Mouse (Mus musculus) stomach, embryonic 14.5 days (tissue): ENCODE results near the gene Plekhf1. TPM values are rescaled to one million over a fixed set of nuclear protein-coding genes. Genes with fewer than 3 reads are reported as not detected.

Source experiments
- ATAC-seq: fragments of 200-750 bp; cut with Nextera tagmentation; 2 replicates; pipeline ENCODE4 v1.8.0; 2017; ENCODE audit warnings: low read depth, moderate TSS enrichment; ENCODE audit not compliant: insufficient number of reproducible peaks, insufficient read depth, low FRiP score
- H3K27ac ChIP-seq: fragments of 300-500 bp; sonication (generic); 2 replicates; pipeline ENCODE4 v1.5.1; 2014; ENCODE audit warnings: mild to moderate bottlenecking, low read length, moderate library complexity, mixed read lengths
- H3K27me3 ChIP-seq: fragments of 300-500 bp; sonication (generic); 2 replicates; pipeline ENCODE4 v1.6.1; 2014; ENCODE audit warnings: low read length, control low read depth, mixed read lengths; ENCODE audit not compliant: control insufficient read depth, insufficient read depth
- H3K36me3 ChIP-seq: fragments of 300-500 bp; sonication (generic); 2 replicates; pipeline ENCODE4 v1.6.1; 2014; ENCODE audit warnings: mild to moderate bottlenecking, control low read depth, low read length, moderate library complexity, mixed read lengths; ENCODE audit not compliant: control insufficient read depth, insufficient read depth
- H3K4me1 ChIP-seq: fragments of 300-500 bp; sonication (generic); 2 replicates; pipeline ENCODE4 v1.6.1; 2014; ENCODE audit warnings: low read length, control low read depth, mixed read lengths; ENCODE audit not compliant: control insufficient read depth, insufficient read depth
- H3K4me2 ChIP-seq: fragments of 300-500 bp; sonication (generic); replicated peaks from 2 replicates; pipeline ENCODE4 v1.6.1; 2014; ENCODE audit warnings: low read depth, low read length, control low read depth
- H3K4me3 ChIP-seq: fragments of 300-500 bp; sonication (generic); 2 replicates; pipeline ENCODE4 v1.5.1; 2014; ENCODE audit warnings: low read depth, low read length, control low read depth
- H3K9ac ChIP-seq: fragments of 300-500 bp; sonication (generic); replicated peaks from 2 replicates; pipeline ENCODE4 v1.6.1; 2014; ENCODE audit warnings: low read depth, mild to moderate bottlenecking, control low read depth, low read length, moderate library complexity, mixed read lengths
- H3K9me3 ChIP-seq: fragments of 300-500 bp; sonication (generic); 2 replicates; pipeline ENCODE4 v1.6.1; 2016; ENCODE audit warnings: low read depth, low read length, control low read depth; ENCODE audit not compliant: control insufficient read depth
- WGBS: fragments of 180-500 bp; shearing (Covaris S2); extraction: QIAGEN DNeasy Blood & Tissue Kit; methylation state at CpG from one replicate; pipeline ENCODE4 v1.1.7; 2014; 5-methylcytosine and 5-hydroxymethylcytosine counted together
- polyA plus RNA-seq: library from polyadenylated mRNA; unstranded; fragments of >200 nt; fragmentation: Nextera tagmentation; extraction: Ambion mirVana; gene quantifications from 2 replicates; pipeline ENCODE4 v1.2.1, GENCODE M21; 2014

Plekhf1 gene
- polyA plus RNA-seq, 1 experiment from 2014 or later, result 2.8 TPM

DNA sequence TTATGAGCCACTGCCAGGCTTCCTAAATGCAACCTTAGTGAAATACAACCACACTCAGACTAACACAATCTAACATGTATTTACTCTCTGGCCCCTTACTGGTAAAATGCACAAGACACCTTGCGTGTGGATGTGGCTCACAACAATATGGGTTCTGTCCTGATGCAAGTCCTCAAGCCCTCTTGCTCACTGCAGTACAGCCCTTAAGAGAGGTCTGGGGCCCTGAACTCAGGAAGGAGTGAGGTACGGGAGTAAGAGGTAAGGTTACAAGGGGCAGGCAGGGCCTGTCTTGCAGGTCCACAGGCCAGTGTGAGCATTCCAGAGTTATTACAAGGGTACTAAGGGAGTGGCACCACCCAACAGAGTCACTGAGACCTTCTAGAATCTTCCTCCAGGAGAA lies 1.6 kb downstream of the Plekhf1 start:
- Histone ChIP-seq H3K4me3 (no peak overlapping the region), H3K4me1 (peaks cover 5% of the 10 kb centered on the region; the same call in 1 of the 2 replicates), H3K36me3 (no peaks in the 10 kb centered on the region), H3K27me3 (no peaks in the 10 kb centered on the region), H3K4me2 (peak overlapping the region; percentile 79), H3K27ac (no peak overlapping the region), H3K9ac (no peak overlapping the region), H3K9me3 (no peaks in the 10 kb centered on the region)
- 81% methylated on average over 2 of the region's 2 CpGs for WGBS
- ATAC-seq, result no peak

DNA sequence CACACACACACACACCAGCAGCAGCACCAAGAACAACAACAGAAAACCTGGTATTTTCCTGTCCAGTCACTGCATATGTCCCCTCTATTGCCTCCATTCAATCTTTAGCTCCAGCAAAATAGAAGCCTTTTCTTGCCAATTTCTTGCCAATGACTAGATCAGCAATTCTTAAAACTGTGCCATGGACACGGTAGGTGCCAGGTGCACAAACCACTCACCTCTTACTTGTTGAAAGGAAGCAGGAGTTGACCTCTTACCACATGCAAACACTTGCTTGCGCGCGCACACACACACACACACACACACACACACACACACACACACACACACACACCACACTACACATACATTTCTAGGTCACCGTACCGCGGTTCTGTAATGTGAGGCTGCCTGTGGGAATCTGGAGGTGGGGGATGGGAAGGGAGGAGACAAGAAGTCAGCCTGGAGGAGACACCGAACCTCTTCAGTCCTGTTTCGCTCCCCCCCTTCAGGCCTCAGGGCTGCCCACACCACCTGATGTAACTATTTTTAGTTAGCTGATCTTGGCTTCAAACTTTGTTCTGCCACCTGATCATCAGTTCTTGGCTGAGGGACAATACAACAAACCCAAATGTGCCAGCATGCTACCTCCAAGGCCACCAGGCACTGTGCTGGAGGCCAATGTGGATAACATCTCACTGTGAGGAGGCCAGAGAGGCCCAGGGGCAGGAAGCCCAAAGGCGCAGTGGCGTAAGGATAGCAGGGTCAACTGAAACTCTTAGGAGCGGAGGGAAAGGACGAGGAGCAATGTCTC lies 3.0 kb downstream of the Plekhf1 start:
- 85% methylated on average over 13 of the region's 13 CpGs for WGBS
- no peak for ATAC-seq

GRCm38 (mm10) chr7:38220866-38221265 lies 7.0 kb downstream of the Plekhf1 start:
- no peak overlapping the region for H3K4me3 ChIP-seq
- H3K9ac ChIP-seq, result no peak overlapping the region
- no peaks in the 10 kb centered on the region for H3K27me3 ChIP-seq
- ATAC-seq, result no peak
- no peaks in the 10 kb centered on the region for H3K4me1 ChIP-seq
- no peaks in the 10 kb centered on the region for H3K9me3 ChIP-seq
- H3K36me3 ChIP-seq, result no peaks in the 10 kb centered on the region
- no peak overlapping the region for H3K4me2 ChIP-seq
- H3K27ac ChIP-seq, result no peak overlapping the region
- WGBS, result 97% methylated on average over 7 of the region's 7 CpGs

More for the DNA sequence above, 3.0 kb downstream of the Plekhf1 start:
- H3K4me3 ChIP-seq, result no peak overlapping the region
- H3K27ac ChIP-seq, result no peak overlapping the region
- H3K4me1 ChIP-seq, result peaks cover 5% of the 10 kb centered on the region; the same call in 1 of the 2 replicates
- no peaks in the 10 kb centered on the region for H3K27me3 ChIP-seq
- H3K36me3 ChIP-seq, result no peaks in the 10 kb centered on the region
- H3K9me3 ChIP-seq, result no peaks in the 10 kb centered on the region
- no peak overlapping the region for H3K4me2 ChIP-seq
- H3K9ac ChIP-seq, result no peak overlapping the region

DNA sequence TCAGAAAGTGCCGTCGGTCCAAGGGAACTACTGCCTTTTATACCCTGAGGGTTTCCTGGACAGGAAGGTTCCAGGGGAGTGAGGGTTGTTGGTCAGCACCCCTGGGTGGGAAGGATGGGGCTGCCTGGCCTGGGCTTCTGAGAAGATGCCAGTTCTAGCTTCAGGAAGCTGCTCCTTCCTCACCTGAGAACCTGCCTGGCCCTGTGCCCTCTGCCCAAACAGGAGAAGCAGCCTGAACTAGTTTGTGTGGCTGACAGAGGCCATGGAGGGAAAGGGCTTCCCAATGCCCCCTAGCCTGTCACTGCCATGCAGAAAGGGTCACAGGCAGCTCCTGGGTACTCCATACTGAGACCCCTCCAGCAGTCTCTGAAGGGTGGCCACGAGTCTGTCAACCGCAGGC lies 8.3 kb downstream of the Plekhf1 start:
- 87% methylated on average over 4 of the region's 4 CpGs for WGBS
- H3K4me1 ChIP-seq, result no peaks in the 10 kb centered on the region
- no peak for ATAC-seq

DNA sequence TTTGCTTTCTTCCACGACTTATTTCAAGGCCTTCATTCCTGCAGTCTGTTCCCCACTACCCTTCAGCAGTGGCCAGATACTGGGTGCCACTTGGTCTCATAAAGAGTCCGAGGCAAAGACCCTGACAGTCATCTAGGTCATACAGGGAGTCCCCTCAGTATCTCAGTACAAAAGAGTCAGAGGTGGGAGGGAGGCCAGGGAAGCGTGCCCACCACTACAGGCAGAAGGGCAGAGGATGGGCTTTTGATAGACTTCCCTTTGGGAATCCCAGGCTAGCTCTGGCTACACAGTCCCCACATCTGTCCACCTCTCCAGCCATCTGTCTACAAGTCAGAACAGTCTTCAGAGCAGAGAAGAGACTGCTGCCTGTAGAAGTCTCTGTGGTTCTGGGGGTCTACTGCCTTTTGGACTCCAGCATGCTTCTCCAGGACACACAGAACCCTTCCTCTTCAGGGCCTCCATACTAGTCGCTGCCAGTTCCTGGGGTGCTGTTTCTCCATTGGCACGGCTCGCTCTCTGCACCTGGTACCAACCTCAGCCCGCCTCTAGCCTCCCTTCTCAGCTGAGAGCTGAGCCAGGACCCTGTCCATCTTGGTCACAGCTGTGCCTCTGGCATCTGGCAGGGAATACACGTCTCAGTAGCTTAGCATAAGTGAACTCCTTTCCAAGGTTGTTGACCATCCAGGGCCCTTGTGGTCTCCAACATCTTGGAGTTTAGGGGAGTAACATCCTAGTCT lies 9.0 kb downstream of the Plekhf1 start:
- Histone ChIP-seq H3K4me3 (no peak overlapping the region), H3K4me2 (no peak overlapping the region), H3K4me1 (no peaks in the 10 kb centered on the region), H3K9me3 (no peaks in the 10 kb centered on the region), H3K27me3 (no peaks in the 10 kb centered on the region), H3K27ac (no peak overlapping the region), H3K9ac (no peak overlapping the region), H3K36me3 (no peaks in the 10 kb centered on the region)
- 79% methylated on average over 8 of the region's 8 CpGs for WGBS
- ATAC-seq, result no peak

More for the DNA sequence above, 8.3 kb downstream of the Plekhf1 start:
- no peak overlapping the region for H3K4me3 ChIP-seq
- no peaks in the 10 kb centered on the region for H3K9me3 ChIP-seq
- no peak overlapping the region for H3K9ac ChIP-seq
- no peak overlapping the region for H3K27ac ChIP-seq
- H3K27me3 ChIP-seq, result no peaks in the 10 kb centered on the region
- H3K36me3 ChIP-seq, result no peaks in the 10 kb centered on the region
- no peak overlapping the region for H3K4me2 ChIP-seq

DNA sequence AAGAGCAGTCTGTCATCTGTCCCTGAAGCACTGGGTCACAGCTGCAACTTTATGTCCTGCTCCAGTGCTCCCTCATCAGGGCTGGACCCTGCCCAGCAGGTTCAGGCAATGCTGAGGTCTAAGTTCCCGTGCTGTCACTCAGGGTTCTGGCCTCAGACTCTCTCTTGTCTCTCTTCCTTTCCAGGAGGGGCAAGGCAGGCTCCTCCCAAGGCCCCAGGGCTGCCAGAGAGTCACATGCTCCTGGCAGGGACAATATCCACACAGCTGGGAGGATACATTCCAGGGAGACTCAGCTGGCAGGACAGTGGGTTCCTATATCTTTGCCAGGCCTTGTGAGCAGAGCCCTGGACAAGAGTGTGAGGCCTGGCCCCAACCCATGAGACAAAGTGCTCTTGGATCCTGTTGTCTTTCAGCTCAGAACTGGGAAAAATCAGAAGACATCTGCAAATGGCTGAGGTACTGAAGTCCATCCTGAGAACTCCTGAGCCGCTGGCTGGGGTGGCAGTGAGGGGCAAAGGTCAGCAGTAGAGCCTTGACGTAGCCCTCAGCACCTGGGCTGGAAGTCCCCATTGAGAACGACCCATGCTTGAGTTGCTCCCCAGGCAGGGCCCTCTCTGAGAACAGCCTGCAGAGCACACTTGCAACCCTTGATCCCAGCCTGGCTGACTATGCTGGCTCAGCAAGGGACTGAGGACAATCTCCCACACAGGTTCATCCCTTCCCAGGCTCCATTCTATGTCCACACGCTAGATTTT lies 10.2 kb downstream of the Plekhf1 start:
- no peaks in the 10 kb centered on the region for H3K36me3 ChIP-seq
- no peaks in the 10 kb centered on the region for H3K27me3 ChIP-seq
- H3K4me3 ChIP-seq, result no peak overlapping the region
- no peak for ATAC-seq
- no peak overlapping the region for H3K27ac ChIP-seq
- WGBS, result 71% methylated on average over 5 of the region's 5 CpGs
- H3K4me2 ChIP-seq, result no peak overlapping the region
- no peak overlapping the region for H3K9ac ChIP-seq
- H3K4me1 ChIP-seq, result no peaks in the 10 kb centered on the region
- no peaks in the 10 kb centered on the region for H3K9me3 ChIP-seq

- Histone ChIP-seq H3K4me2 (no peak overlapping the region), H3K4me1 (no peaks in the 10 kb centered on the region), H3K4me3 (no peak overlapping the region), H3K9me3 (no peaks in the 10 kb centered on the region), H3K27me3 (no peaks in the 10 kb centered on the region), H3K36me3 (no peaks in the 10 kb centered on the region), H3K27ac (no peak overlapping the region), H3K9ac (no peak overlapping the region)
- 84% methylated on average over 6 of the region's 6 CpGs for WGBS
- ATAC-seq, result no peak
Observed at GRCm38 (mm10) chr7:38215697-38216096, 12.1 kb downstream of the Plekhf1 start.

GRCm38 (mm10) chr7:38215281-38215680 lies 12.5 kb downstream of the Plekhf1 start:
- Histone ChIP-seq H3K27ac (no peak overlapping the region), H3K36me3 (no peaks in the 10 kb centered on the region), H3K4me3 (no peak overlapping the region), H3K9ac (no peak overlapping the region), H3K4me1 (no peaks in the 10 kb centered on the region), H3K4me2 (no peak overlapping the region), H3K27me3 (no peaks in the 10 kb centered on the region), H3K9me3 (no peaks in the 10 kb centered on the region)
- ATAC-seq, result no peak
- WGBS, result 60% methylated on average over 7 of the region's 7 CpGs
